Mouse (Mus musculus): ENCODE data around the gene Gpr135.

GRCm38 (mm10) chr12:72078248-72078647 lies 7.3 kb upstream of the Gpr135 start:
- TF ChIP-seq GATA1 (IDR thresholded peaks at IDR 0.05; ENCODE audit: low read length), result no peak
- no peak for TF ChIP-seq TAL1 (IDR thresholded peaks at IDR 0.05; ENCODE audit: low read length)
